Mouse (Mus musculus) midbrain, embryonic 10.5 days (tissue): Measurements from ENCODE around the gene Ncapd2. TPM values are rescaled to one million over a fixed set of nuclear protein-coding genes. Genes with fewer than 3 reads are reported as not detected.

ENCODE experiments used
- DNase-seq: peaks from one replicate; pipeline ENCODE4 v3.0.0-alpha.2; 2017; ENCODE audit warnings: low spot score
- H3K27ac ChIP-seq: fragments of 300-500 bp; sonication (generic); replicated peaks from 2 replicates; pipeline ENCODE4 v1.5.1; 2016; ENCODE audit warnings: mild to moderate bottlenecking
- H3K27me3 ChIP-seq: fragments of 300-500 bp; sonication (generic); 2 replicates; pipeline ENCODE4 v1.6.1; 2016; ENCODE audit warnings: low read depth, mild to moderate bottlenecking; ENCODE audit not compliant: poor library complexity, severe bottlenecking
- H3K36me3 ChIP-seq: fragments of 300-500 bp; sonication (generic); 2 replicates; pipeline ENCODE4 v1.6.1; 2016; ENCODE audit warnings: mild to moderate bottlenecking, moderate library complexity
- H3K4me1 ChIP-seq: fragments of 300-500 bp; sonication (generic); 2 replicates; pipeline ENCODE4 v1.6.1; 2016
- H3K4me3 ChIP-seq: fragments of 300-500 bp; sonication (generic); 2 replicates; pipeline ENCODE4 v1.5.1; 2016; ENCODE audit warnings: mild to moderate bottlenecking, moderate library complexity
- H3K9me3 ChIP-seq: fragments of 300-500 bp; sonication (generic); replicated peaks from 2 replicates; pipeline ENCODE4 v1.6.1; 2016; ENCODE audit warnings: mild to moderate bottlenecking
- WGBS: fragments of 180-500 bp; shearing (Covaris S2); methylation state at CpG from one replicate; pipeline ENCODE4 v1.1.7; 2016; 5-methylcytosine and 5-hydroxymethylcytosine counted together
- polyA plus RNA-seq: library from polyadenylated mRNA; unstranded; fragments of >200 nt; fragmentation: Nextera tagmentation; extraction: Ambion mirVana; gene quantifications from 2 replicates; pipeline ENCODE4 v1.2.1, GENCODE M21; 2016

Ncapd2 gene
- polyA plus RNA-seq, 1 experiment from 2014 or later, result 246 TPM

- Histone ChIP-seq H3K36me3 (no peaks in the 10 kb centered on the region), H3K9me3 (no peaks in the 10 kb centered on the region), H3K4me1 (peaks cover 37% of the 10 kb centered on the region), H3K4me3 (no peak overlapping the region), H3K27ac (peak overlapping the region; percentile 47; the same call in 1 of the 2 replicates), H3K27me3 (no peaks in the 10 kb centered on the region)
- no peak for DNase-seq
- WGBS, result 69% methylated on average over 9 of the region's 9 CpGs
These were observed 39.1 kb upstream of the Ncapd2 start for GRCm38 (mm10) chr6:125230571-125230970.

GRCm38 (mm10) chr6:125225518-125226115, 34.1 kb upstream of the Ncapd2 start:
- Histone ChIP-seq H3K27me3 (no peaks in the 10 kb centered on the region), H3K27ac (no peak overlapping the region), H3K4me1 (peaks cover 2% of the 10 kb centered on the region), H3K4me3 (no peak overlapping the region), H3K36me3 (0 out of 2 replicates have a peak, but pooled peaks cover 5% of the 10 kb centered on the region), H3K9me3 (no peaks in the 10 kb centered on the region)
- 77% methylated on average over 5 of the region's 5 CpGs for WGBS
- no peak for DNase-seq

- no peak for DNase-seq
- H3K36me3 ChIP-seq, result peaks cover 11% of the 10 kb centered on the region; the same call in 1 of the 2 replicates
These were observed 31.1 kb upstream of the Ncapd2 start for GRCm38 (mm10) chr6:125222577-125222976.

DNA sequence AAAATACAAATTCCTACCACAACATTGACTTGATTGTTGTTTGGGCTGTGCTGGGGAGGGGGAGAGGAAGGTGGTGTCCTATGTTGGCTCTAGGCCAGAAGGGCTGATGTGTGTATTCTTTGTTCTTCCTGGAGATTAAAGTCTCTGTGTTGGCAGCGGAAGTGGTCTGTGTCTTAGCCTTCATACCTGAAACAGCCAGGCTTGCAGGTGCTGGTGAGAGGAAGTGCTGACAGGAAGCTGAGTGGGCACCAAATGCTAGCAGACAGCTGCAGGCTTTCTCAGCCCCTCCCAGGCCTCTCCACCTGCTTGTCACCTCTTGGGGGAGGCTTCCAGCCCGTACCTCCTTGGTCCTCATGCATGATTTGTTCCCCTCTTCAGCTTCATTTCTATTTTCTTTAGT, 30.6 kb upstream of the Ncapd2 start:
- H3K9me3 ChIP-seq, result no peaks in the 10 kb centered on the region
- H3K27me3 ChIP-seq, result no peaks in the 10 kb centered on the region
- H3K27ac ChIP-seq, result no peak overlapping the region
- peaks cover 11% of the 10 kb centered on the region; the same call in 1 of the 2 replicates for H3K36me3 ChIP-seq
- DNase-seq, result no peak
- WGBS, result 71% methylated on average over 2 of the region's 2 CpGs
- H3K4me3 ChIP-seq, result no peak overlapping the region
- H3K4me1 ChIP-seq, result 0 out of 2 replicates have a peak, but pooled peaks cover 2% of the 10 kb centered on the region

More at GRCm38 (mm10) chr6:125222577-125222976, 31.1 kb upstream of the Ncapd2 start:
- 88% methylated on average over 3 of the region's 3 CpGs for whole genome bisulfite sequencing
- H3K4me3 ChIP-seq, result no peak overlapping the region
- no peaks in the 10 kb centered on the region for H3K9me3 ChIP-seq
- H3K27me3 ChIP-seq, result no peaks in the 10 kb centered on the region
- H3K4me1 ChIP-seq, result 0 out of 2 replicates have a peak, but pooled peaks cover 2% of the 10 kb centered on the region
- no peak overlapping the region for H3K27ac ChIP-seq

DNA sequence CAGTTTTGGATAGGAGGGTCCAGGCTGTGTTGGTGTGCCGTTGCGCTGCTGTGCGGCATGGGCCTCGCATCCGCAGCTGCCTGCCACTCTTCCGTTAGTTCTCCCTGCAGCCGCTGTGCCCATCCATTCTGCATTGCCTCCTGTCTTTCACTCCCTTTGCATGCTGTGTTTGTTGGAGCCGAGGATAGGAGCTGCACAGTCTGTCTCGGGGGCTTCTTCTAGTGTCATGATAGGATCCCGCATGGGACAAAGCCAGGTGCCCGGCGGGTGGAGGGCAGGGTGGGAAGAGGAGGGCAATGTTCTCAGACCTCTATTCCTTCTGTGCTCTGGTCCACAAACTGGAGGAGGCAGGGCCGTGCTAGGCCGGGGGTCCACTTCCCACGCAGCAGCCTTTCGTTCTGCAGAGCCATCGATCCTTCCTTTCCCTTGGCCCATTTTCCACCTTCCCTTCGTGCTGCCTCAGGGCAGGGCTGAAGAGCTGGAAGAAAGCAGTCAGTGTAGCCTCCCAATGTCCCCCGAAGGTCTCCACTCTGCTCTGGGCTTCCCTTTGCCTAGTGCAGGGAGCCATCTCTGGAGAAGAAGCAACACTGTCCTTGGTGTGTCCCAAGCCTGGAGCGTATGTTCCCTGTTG, 29.7 kb upstream of the Ncapd2 start:
- H3K27ac ChIP-seq, result no peak overlapping the region
- no peak overlapping the region for H3K4me3 ChIP-seq
- no peak for DNase-seq
- H3K36me3 ChIP-seq, result peaks cover 11% of the 10 kb centered on the region; the same call in 1 of the 2 replicates
- peaks cover 8% of the 10 kb centered on the region for H3K27me3 ChIP-seq
- WGBS, result 93% methylated on average over 20 of the region's 20 CpGs
- H3K4me1 ChIP-seq, result peaks cover 7% of the 10 kb centered on the region
- no peaks in the 10 kb centered on the region for H3K9me3 ChIP-seq

- Histone ChIP-seq H3K27me3 (peaks cover 11% of the 10 kb centered on the region), H3K9me3 (no peaks in the 10 kb centered on the region), H3K36me3 (peaks cover 11% of the 10 kb centered on the region; the same call in 1 of the 2 replicates), H3K4me3 (no peak overlapping the region), H3K27ac (no peak overlapping the region), H3K4me1 (peaks cover 16% of the 10 kb centered on the region)
- DNase-seq, result peak; percentile 30
- WGBS, result 86% methylated on average over 4 of the region's 4 CpGs
These were observed 27.5 kb upstream of the Ncapd2 start for GRCm38 (mm10) chr6:125218963-125219362.

GRCm38 (mm10) chr6:125217899-125218298, 26.4 kb upstream of the Ncapd2 start:
- H3K27ac ChIP-seq, result no peak overlapping the region
- 92% methylated on average over 11 of the region's 11 CpGs for WGBS
- DNase-seq, result no peak

DNA sequence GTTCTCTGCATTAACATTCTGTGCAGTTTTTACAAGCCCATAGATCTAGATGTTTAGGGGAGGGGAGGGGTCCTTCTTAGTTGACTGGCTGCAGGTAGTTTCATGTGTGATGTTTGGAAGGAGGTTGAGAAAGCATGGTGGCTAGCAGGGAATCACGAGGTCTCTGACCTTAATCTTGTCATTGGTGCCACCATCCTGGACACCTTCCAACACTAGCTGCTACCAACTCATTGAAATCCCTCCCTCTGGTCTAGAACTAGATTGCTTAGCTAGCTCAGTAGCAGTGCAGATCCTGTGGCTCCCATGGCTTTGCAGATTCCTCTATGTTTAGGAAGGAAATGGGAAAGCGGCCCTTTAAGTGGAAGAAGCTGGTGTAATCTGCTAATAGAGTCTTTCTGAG, 25.4 kb upstream of the Ncapd2 start:
- DNase-seq, result no peak
- WGBS, result 80% methylated on average over 2 of the region's 2 CpGs
- H3K4me3 ChIP-seq, result no peak overlapping the region

More at GRCm38 (mm10) chr6:125217899-125218298, 26.4 kb upstream of the Ncapd2 start:
- Histone ChIP-seq H3K9me3 (no peaks in the 10 kb centered on the region), H3K4me3 (no peak overlapping the region), H3K4me1 (peaks cover 16% of the 10 kb centered on the region), H3K36me3 (peaks cover 7% of the 10 kb centered on the region; the same call in 1 of the 2 replicates), H3K27me3 (peaks cover 20% of the 10 kb centered on the region)

GRCm38 (mm10) chr6:125215148-125215954, 23.9 kb upstream of the Ncapd2 start, which contains the start of gene Vamp1:
Vamp1 (plus strand) TSS chr6:125215551.
- Histone ChIP-seq H3K36me3 (peaks cover 7% of the 10 kb centered on the region; the same call in 1 of the 2 replicates), H3K27me3 (peaks cover 27% of the 10 kb centered on the region), H3K4me1 (peaks cover 16% of the 10 kb centered on the region), H3K9me3 (no peaks in the 10 kb centered on the region), H3K4me3 (peak within 1 kb of the TSS; percentile 80), H3K27ac (peak within 1 kb of the TSS; percentile 87)
- peak; percentile 91 for DNase-seq
- under 1% methylated on average over 48 of the region's 48 CpGs for WGBS

More for the DNA sequence above, 25.4 kb upstream of the Ncapd2 start:
- Histone ChIP-seq H3K36me3 (peaks cover 7% of the 10 kb centered on the region; the same call in 1 of the 2 replicates), H3K9me3 (no peaks in the 10 kb centered on the region), H3K27me3 (peaks cover 24% of the 10 kb centered on the region), H3K4me1 (peaks cover 16% of the 10 kb centered on the region), H3K27ac (no peak overlapping the region)

DNA sequence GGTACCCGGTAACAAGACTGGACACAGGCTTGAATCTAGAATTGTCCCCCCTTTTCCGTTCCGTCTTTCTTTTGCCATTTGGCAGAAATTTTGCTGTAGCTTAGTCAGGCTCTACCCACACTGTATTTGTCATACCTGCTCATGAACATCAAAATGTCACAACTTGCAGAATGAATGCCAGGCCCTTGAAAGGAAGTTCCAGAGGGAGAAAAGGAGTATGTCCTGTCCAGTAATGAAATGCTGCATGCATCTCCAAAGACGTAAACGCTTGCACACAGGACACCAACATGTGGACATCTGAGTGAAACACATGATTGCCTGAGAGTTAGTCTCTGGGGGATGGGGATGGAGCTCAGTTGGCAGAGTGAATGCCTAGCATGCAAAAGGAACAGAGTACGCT, 22.2 kb upstream of the Ncapd2 start:
- Histone ChIP-seq H3K9me3 (no peaks in the 10 kb centered on the region), H3K27me3 (peaks cover 27% of the 10 kb centered on the region), H3K36me3 (no peaks in the 10 kb centered on the region), H3K27ac (no peak overlapping the region), H3K4me1 (peaks cover 14% of the 10 kb centered on the region), H3K4me3 (no peak overlapping the region)
- DNase-seq, result no peak
- 78% methylated on average over 6 of the region's 6 CpGs for WGBS

- no peak overlapping the region for H3K4me3 ChIP-seq
- no peaks in the 10 kb centered on the region for H3K9me3 ChIP-seq
- no peaks in the 10 kb centered on the region for H3K36me3 ChIP-seq
- no peak for DNase-seq
- H3K27ac ChIP-seq, result no peak overlapping the region
- peaks cover 14% of the 10 kb centered on the region for H3K4me1 ChIP-seq
- 72% methylated on average over 6 of the region's 6 CpGs for WGBS
- peaks cover 27% of the 10 kb centered on the region for H3K27me3 ChIP-seq
These were observed 21.6 kb upstream of the Ncapd2 start for GRCm38 (mm10) chr6:125213129-125213528.

DNA sequence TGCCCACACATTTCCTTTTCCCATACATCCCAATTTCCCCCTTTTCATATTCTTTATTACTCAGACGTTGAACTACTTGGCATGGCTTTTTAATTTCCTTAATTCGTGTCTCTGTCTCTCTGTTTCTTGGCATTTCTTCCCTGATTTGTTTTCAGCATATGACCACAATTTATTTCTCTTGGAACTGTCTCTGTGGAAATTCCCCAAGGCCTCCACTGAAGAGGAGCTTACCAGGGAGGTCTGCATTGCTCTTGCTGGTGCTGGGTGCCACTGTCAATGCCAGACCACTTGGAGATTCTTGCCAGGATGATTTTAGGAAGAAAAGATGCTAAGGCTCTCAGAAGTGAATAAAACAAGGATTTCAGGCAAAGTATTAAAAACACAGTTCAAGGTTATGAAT, 21.1 kb upstream of the Ncapd2 start:
- 61% methylated on average over 2 of the region's 2 CpGs for WGBS
- Histone ChIP-seq H3K27me3 (peaks cover 27% of the 10 kb centered on the region), H3K4me1 (peaks cover 14% of the 10 kb centered on the region), H3K4me3 (no peak overlapping the region), H3K36me3 (no peaks in the 10 kb centered on the region), H3K9me3 (no peaks in the 10 kb centered on the region), H3K27ac (no peak overlapping the region)
- DNase-seq, result no peak
